Mouse (Mus musculus) layer of hippocampus, adult 11-12 months (tissue): Measurements from ENCODE around the gene B3gnt2.

ENCODE experiments used
- DNase-seq: peaks from one replicate; pipeline ENCODE4 v3.0.0; 2022; ENCODE audit warnings: low spot score

Gene B3gnt2

GRCm38 (mm10) chr11:22871628-22872306 is 11.0 kb upstream of the B3gnt2 start:
- no peak for DNase-seq

GRCm38 (mm10) chr11:22868582-22868981 is 7.8 kb upstream of the B3gnt2 start:
- no peak for DNase-seq

- no peak for DNase-seq
Observed at GRCm38 (mm10) chr11:22867691-22868090, 6.9 kb upstream of the B3gnt2 start.

GRCm38 (mm10) chr11:22865635-22866246 is 5.0 kb upstream of the B3gnt2 start:
- no peak for DNase-seq

GRCm38 (mm10) chr11:22864305-22865060 is 3.7 kb upstream of the B3gnt2 start:
- DNase-seq = no peak

- DNase-seq = no peak
Observed at GRCm38 (mm10) chr11:22863581-22863980, 2.8 kb upstream of the B3gnt2 start.

- no peak for DNase-seq
Observed at GRCm38 (mm10) chr11:22861315-22861714, 554 bp upstream of the B3gnt2 start.

GRCm38 (mm10) chr11:22859633-22860334 is 977 bp downstream of the B3gnt2 start:
- DNase-seq = peak; percentile 83

- no peak for DNase-seq
Observed at GRCm38 (mm10) chr11:22859301-22859632, 1.5 kb downstream of the B3gnt2 start.

GRCm38 (mm10) chr11:22858441-22859300 is 2.1 kb downstream of the B3gnt2 start:
- no peak for DNase-seq

GRCm38 (mm10) chr11:22857705-22858440 is 2.9 kb downstream of the B3gnt2 start:
- DNase-seq = no peak

- DNase-seq = no peak
Observed at GRCm38 (mm10) chr11:22857106-22857704, 3.6 kb downstream of the B3gnt2 start.

- peak; percentile 30 for DNase-seq
Observed at GRCm38 (mm10) chr11:22856371-22856965, 4.3 kb downstream of the B3gnt2 start.

GRCm38 (mm10) chr11:22854571-22854970 is 6.2 kb downstream of the B3gnt2 start:
- DNase-seq = no peak

GRCm38 (mm10) chr11:22853477-22854157 is 7.1 kb downstream of the B3gnt2 start:
- no peak for DNase-seq

- no peak for DNase-seq
Observed at GRCm38 (mm10) chr11:22852510-22852909, 8.3 kb downstream of the B3gnt2 start.

- no peak for DNase-seq
Observed at GRCm38 (mm10) chr11:22851416-22851815, 9.3 kb downstream of the B3gnt2 start.

- DNase-seq = no peak
Observed at GRCm38 (mm10) chr11:22850077-22850476, 10.7 kb downstream of the B3gnt2 start.

GRCm38 (mm10) chr11:22848649-22849195 is 12.0 kb downstream of the B3gnt2 start:
- no peak for DNase-seq
